Mouse (Mus musculus) B cell, adult 67 days (primary cell): ENCODE results near the gene Aen. TPM values are rescaled to one million over a fixed set of nuclear protein-coding genes. Genes with fewer than 3 reads are reported as not detected.

Experiments
- total RNA-seq, 2 experiments: library from RNA; stranded (reverse); gene quantifications; 4 replicates each; pipeline ENCODE4 v1.2.4; 2023

The Aen gene
- 10 to 100 TPM; 26.3 to 38.2 TPM for total RNA-seq

GRCm38 (mm10) chr7:78895653-78896333, at the start of gene Aen:
Gene Aen (plus strand): TSS chr7:78895854.

GRCm38 (mm10) chr7:78846737-78847434, 48.8 kb upstream of the Aen start, which contains the start of gene Det1:
Gene Det1 (minus strand): TSS chr7:78847263.

GRCm38 (mm10) chr7:78912974-78913474, 17.4 kb downstream of the Aen start, which contains the start of gene Isg20:
Gene Isg20 (plus strand): TSS chr7:78913424.

Other genes starting within 250 kb of the Aen start
- gene Ntrk3, start 157.8 kb upstream of the Aen start, total RNA-seq = not detected
- 10 to 100 TPM; 25.7 to 28.8 TPM for gene Mrps11, start 112.7 kb upstream of the Aen start, total RNA-seq
- gene Mrpl46, start 112.3 kb upstream of the Aen start, total RNA-seq = 10 to 100 TPM; 21.8 to 23.9 TPM
- 10 to 100 TPM; 18.0 to 23.0 TPM for gene Det1, start 48.6 kb upstream of the Aen start, total RNA-seq
- gene Isg20, start 17.6 kb downstream of the Aen start, total RNA-seq = 10 to 100 TPM; 15.9 to 20.0 TPM
- gene Acan, start 157.6 kb downstream of the Aen start, total RNA-seq = not detected
- gene Hapln3, start 235.2 kb downstream of the Aen start, total RNA-seq = not detected